Mouse (Mus musculus): ENCODE measurements around the gene 4922502D21Rik. TPM values are rescaled to one million over a fixed set of nuclear protein-coding genes. Genes with fewer than 3 reads are reported as not detected.
A peak's percentile ranks its signal among the peaks of the same experiment; 100 is the strongest.

4922502D21Rik gene
- not detected in 2 replicates for polyA plus RNA-seq (2015; fragmentation: Nextera tagmentation; extraction: Ambion mirVana)

DNA sequence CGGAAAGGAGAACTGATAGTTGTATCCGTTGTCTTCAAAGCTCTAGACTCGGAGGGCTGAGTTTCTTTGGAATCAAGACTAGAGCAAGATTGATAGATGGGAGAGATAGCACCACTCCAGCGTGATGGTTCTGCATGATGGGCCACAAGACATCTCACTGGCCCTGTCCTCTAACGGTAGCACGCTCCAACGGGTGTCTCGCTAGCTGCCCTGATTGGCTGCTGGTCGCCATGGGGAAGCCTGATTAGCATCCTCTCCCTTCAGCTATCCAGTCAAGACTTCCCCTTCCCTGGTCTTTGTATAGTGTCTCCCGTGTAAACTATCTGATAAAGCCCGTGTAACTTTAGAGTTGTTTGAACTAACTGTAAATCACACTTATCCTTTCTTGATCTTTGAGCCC is at the start of gene 4922502D21Rik:
4922502D21Rik (minus strand) TSS at position 187 of the 400 bp plus-strand sequence.
- TF ChIP-seq CTCF (IDR thresholded peaks at IDR 0.05) (no peak), EP300 (IDR thresholded peaks at IDR 0.05) (no peak)
- 44% methylated on average over 11 of the region's 11 CpGs for WGBS
- Histone ChIP-seq H3K4me1 (ENCODE audit: insufficient read depth, low read depth, low read length) (no peaks in the 10 kb centered on the region), H3K4me3 (ENCODE audit: low read depth, low read length) (no peak within 1 kb of the TSS), H3K4me2 (replicated peaks; ENCODE audit: low read depth, low read length) (no peak within 1 kb of the TSS), H3K9ac (replicated peaks; ENCODE audit: low read depth) (no peak within 1 kb of the TSS), H3K9me3 (ENCODE audit: low read length) (no peaks in the 10 kb centered on the region), H3K36me3 (ENCODE audit: insufficient read depth, low read length) (no peaks in the 10 kb centered on the region), H3K27ac (ENCODE audit: low read length) (no peak within 1 kb of the TSS), H3K27me3 (replicated peaks; ENCODE audit: insufficient read depth, low read length) (no peaks in the 10 kb centered on the region)
- no peak for DNase-seq (ENCODE audit: low spot score)
- ATAC-seq, result no peak

DNA sequence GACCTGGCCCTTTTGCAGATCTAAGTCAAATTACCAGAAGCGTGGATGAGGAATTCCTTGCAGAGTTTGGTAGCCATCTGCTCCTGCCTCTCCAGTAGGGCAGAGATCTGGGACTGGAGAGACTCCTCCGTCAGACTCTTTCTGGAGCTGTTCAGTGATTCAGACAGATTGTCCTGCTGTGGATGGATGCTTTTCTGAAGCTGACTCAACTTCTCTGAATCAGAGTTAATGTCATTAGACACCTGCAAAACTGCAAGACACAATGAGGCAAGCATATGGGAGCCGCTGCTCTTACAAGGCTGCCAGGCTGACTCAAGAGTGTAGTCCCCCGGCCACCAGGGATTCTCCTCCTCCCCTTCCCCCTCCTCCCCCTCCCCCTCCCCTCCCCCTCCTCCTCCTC is 48.9 kb upstream of the 4922502D21Rik start:
- Histone ChIP-seq H3K4me1 (ENCODE audit: insufficient read depth, low read depth, low read length) (no peaks in the 10 kb centered on the region), H3K4me2 (replicated peaks; ENCODE audit: low read depth, low read length) (no peak overlapping the region), H3K27ac (ENCODE audit: low read length) (no peak overlapping the region), H3K27me3 (replicated peaks; ENCODE audit: insufficient read depth, low read length) (no peaks in the 10 kb centered on the region), H3K9me3 (ENCODE audit: low read length) (no peaks in the 10 kb centered on the region), H3K36me3 (ENCODE audit: insufficient read depth, low read length) (no peaks in the 10 kb centered on the region), H3K9ac (replicated peaks; ENCODE audit: low read depth) (no peak overlapping the region), H3K4me3 (ENCODE audit: low read depth, low read length) (no peak overlapping the region)
- TF ChIP-seq CTCF (IDR thresholded peaks at IDR 0.05) (no peak), EP300 (IDR thresholded peaks at IDR 0.05) (no peak)
- ATAC-seq (no peak), DNase-seq (ENCODE audit: low spot score) (no peak)
- WGBS, result 74% methylated on average over 4 of the region's 4 CpGs

GRCm38 (mm10) chr6:129374937-129375471 is 43.4 kb upstream of the 4922502D21Rik start:
- DNase-seq (ENCODE audit: low spot score), result no peak
- H3K4me3 ChIP-seq (ENCODE audit: low read depth, low read length), result no peak overlapping the region
- TF ChIP-seq EP300 (IDR thresholded peaks at IDR 0.05), result no peak
- no peak for TF ChIP-seq CTCF (IDR thresholded peaks at IDR 0.05)
- WGBS, result 61% methylated on average over 2 of the region's 2 CpGs
- H3K4me1 ChIP-seq (ENCODE audit: insufficient read depth, low read depth, low read length), result no peaks in the 10 kb centered on the region
- no peaks in the 10 kb centered on the region for H3K36me3 ChIP-seq (ENCODE audit: insufficient read depth, low read length)
- H3K27me3 ChIP-seq (replicated peaks; ENCODE audit: insufficient read depth, low read length), result no peaks in the 10 kb centered on the region
- H3K4me2 ChIP-seq (replicated peaks; ENCODE audit: low read depth, low read length), result no peak overlapping the region
- no peak overlapping the region for H3K9ac ChIP-seq (replicated peaks; ENCODE audit: low read depth)
- no peak for ATAC-seq
- H3K9me3 ChIP-seq (ENCODE audit: low read length), result no peaks in the 10 kb centered on the region
- no peak overlapping the region for H3K27ac ChIP-seq (ENCODE audit: low read length)

DNA sequence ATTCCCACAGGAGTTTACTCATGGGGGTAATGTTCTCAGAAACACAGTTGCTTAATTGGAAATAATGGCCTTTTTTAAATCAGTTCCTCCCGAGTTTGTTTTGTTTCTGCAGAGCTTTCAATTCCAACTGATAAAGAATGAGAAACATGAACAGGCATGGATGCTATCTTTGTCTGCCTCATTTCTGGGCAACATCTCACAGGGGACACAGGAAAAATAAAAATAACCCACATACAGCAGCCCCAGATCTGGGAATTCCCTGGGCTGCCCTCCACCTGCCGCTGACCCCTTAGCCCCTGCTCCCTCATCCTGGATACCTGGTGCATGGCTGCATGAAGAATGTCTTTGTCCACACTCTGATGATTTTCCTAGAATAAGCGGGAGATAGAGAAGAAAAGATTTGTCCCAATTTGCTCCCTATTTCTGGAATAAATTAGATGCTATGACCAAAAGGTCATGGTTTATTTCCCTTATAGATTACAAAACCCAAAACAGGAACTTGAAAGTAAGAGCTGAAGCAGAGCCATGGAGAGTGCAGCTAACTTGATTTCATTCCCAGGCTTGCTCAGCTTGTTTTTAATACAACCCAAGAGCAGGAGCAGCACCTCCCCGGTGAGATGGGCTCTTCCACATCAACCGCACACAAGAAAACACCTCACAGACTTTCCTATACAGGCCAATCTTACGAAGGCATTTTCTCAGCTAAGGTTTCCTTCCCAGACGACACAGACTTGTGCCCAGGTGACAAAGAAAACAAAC is 38.0 kb upstream of the 4922502D21Rik start:
- TF ChIP-seq CTCF (IDR thresholded peaks at IDR 0.05) (no peak), EP300 (IDR thresholded peaks at IDR 0.05) (no peak)
- Histone ChIP-seq H3K9ac (replicated peaks; ENCODE audit: low read depth) (no peak overlapping the region), H3K27me3 (replicated peaks; ENCODE audit: insufficient read depth, low read length) (no peaks in the 10 kb centered on the region), H3K4me2 (replicated peaks; ENCODE audit: low read depth, low read length) (no peak overlapping the region), H3K27ac (ENCODE audit: low read length) (no peak overlapping the region), H3K4me1 (ENCODE audit: insufficient read depth, low read depth, low read length) (no peaks in the 10 kb centered on the region), H3K9me3 (ENCODE audit: low read length) (no peaks in the 10 kb centered on the region), H3K4me3 (ENCODE audit: low read depth, low read length) (no peak overlapping the region), H3K36me3 (ENCODE audit: insufficient read depth, low read length) (no peaks in the 10 kb centered on the region)
- WGBS, result 57% methylated on average over 7 of the region's 7 CpGs
- ATAC-seq, result no peak
- no peak for DNase-seq (ENCODE audit: low spot score)

DNA sequence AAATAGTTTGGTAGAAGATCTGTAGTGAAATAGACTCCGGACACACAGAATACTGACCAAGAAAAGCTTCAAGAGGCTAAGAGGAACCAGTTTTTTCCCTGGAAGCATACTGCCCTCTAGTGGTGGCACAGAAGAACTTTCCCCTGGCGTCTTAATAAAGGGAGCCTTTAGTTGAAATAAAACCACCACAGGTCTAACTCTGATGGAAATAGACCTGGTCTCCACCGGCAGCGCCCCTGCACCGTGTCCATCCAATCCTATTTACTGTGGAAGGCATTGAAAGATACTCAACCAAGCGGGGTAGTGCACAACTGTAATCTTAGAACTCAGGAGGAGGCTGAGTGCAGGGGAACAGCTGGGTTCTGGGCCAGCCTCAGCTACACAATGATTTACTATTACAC is 34.4 kb upstream of the 4922502D21Rik start:
- Histone ChIP-seq H3K36me3 (ENCODE audit: insufficient read depth, low read length) (no peaks in the 10 kb centered on the region), H3K9ac (replicated peaks; ENCODE audit: low read depth) (no peak overlapping the region), H3K4me1 (ENCODE audit: insufficient read depth, low read depth, low read length) (no peaks in the 10 kb centered on the region), H3K27me3 (replicated peaks; ENCODE audit: insufficient read depth, low read length) (no peaks in the 10 kb centered on the region), H3K4me3 (ENCODE audit: low read depth, low read length) (no peak overlapping the region), H3K9me3 (ENCODE audit: low read length) (no peaks in the 10 kb centered on the region), H3K4me2 (replicated peaks; ENCODE audit: low read depth, low read length) (no peak overlapping the region), H3K27ac (ENCODE audit: low read length) (no peak overlapping the region)
- TF ChIP-seq CTCF (IDR thresholded peaks at IDR 0.05) (peak; percentile 89), EP300 (IDR thresholded peaks at IDR 0.05) (no peak)
- no peak; the same call in 1 of the 2 replicates for ATAC-seq
- 11% methylated on average over 6 of the region's 6 CpGs for WGBS
- DNase-seq (ENCODE audit: low spot score), result peak; percentile 86

- Histone ChIP-seq H3K27ac (ENCODE audit: low read length) (no peak overlapping the region), H3K9ac (replicated peaks; ENCODE audit: low read depth) (no peak overlapping the region), H3K9me3 (ENCODE audit: low read length) (no peaks in the 10 kb centered on the region), H3K36me3 (ENCODE audit: insufficient read depth, low read length) (no peaks in the 10 kb centered on the region), H3K27me3 (replicated peaks; ENCODE audit: insufficient read depth, low read length) (no peaks in the 10 kb centered on the region), H3K4me2 (replicated peaks; ENCODE audit: low read depth, low read length) (no peak overlapping the region), H3K4me3 (ENCODE audit: low read depth, low read length) (no peak overlapping the region), H3K4me1 (ENCODE audit: insufficient read depth, low read depth, low read length) (no peaks in the 10 kb centered on the region)
- ATAC-seq, result no peak
- DNase-seq (ENCODE audit: low spot score), result no peak
- TF ChIP-seq CTCF (IDR thresholded peaks at IDR 0.05) (no peak), EP300 (IDR thresholded peaks at IDR 0.05) (no peak)
- WGBS, result 30% methylated on average over 1 of the region's 1 CpGs
Measured at GRCm38 (mm10) chr6:129363942-129364341, 32.3 kb upstream of the 4922502D21Rik start.
